Mouse (Mus musculus) spleen, adult 18-20 months (tissue): Measurements from ENCODE around the gene Gm49601.

Experiments
- DNase-seq, 2 experiments: peaks; one replicate each; pipeline ENCODE4 v3.0.0; 2022; ENCODE audit warnings: mixed read lengths in 2 of 2

Gene Gm49601

DNA sequence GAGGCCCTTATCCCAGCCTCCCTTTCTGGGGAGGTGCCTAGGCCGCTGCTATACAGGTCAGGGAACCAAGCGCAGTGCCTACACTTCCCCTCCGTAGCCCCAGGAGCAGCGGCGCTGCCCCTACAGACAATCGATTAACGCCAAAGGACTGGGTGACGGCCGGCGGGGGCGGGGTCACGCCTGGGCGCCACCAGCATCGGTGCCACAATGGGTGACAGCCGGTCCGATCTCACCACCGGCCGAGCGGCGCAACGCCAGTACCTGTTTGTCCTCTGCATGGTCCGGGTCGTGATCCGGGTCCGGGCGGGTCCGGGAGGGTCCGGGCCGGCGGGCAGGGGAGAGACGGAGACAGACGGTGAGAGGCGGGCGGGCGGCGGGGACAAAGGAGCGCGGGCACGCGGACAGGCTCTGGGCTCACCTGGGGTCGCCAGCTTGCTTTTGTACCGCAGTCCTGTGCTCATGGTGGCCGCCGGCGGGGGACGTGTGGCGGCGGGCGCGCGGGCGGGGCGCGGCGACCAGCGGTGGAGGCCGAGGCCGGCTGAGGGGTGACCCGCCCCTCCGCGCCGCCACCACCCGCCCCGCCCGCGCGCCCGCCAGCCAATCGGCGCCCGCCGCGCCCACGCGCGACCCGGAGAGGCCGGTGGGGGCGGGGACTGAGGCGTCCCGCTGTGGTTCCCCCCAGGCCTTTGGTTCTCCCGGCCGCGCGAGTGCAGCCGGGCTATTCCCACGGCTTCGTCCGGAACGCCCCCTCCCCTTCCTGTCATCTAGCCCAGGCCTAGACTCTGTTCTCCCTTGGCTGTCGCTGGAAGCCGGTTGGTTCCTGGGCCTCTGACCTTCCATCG, 3.4 kb upstream of the Gm49601 start, which contains the start of gene Sept5:
Gene Sept5 (minus strand): TSS at position 565 of the 842 bp plus-strand sequence.
- peak in 1 of 2 experiments; percentile 41 for DNase-seq

DNA sequence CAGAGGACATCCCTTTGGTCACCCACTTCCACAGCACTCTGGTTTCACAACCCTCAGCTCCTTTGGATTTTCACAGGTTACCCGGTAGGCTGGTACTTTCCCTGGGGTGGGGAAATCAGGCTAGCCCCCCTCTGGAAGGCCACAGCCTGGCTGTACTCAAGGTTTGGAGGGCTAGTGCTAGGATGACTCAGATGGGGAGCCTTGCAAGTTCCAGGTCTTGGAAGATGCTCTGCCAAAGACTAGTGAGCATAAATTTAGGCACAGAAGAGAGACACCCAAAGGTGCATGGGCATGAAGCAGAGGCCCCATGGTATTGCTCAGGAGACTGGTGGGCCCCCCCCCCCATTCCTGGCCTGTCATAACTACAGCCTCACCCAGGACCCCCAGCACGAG, 2.7 kb upstream of the Gm49601 start:
- DNase-seq, result no peak

- no peak for DNase-seq
Measured at GRCm38 (mm10) chr16:18628206-18628947, 2.1 kb upstream of the Gm49601 start.

- no peak for DNase-seq
Measured at GRCm38 (mm10) chr16:18627163-18627562, 936 bp upstream of the Gm49601 start.

- DNase-seq, result no peak
Measured at GRCm38 (mm10) chr16:18625791-18626311, 376 bp downstream of the Gm49601 start.

GRCm38 (mm10) chr16:18625097-18625496, 1.1 kb downstream of the Gm49601 start:
- no peak for DNase-seq

- DNase-seq, result no peak
Measured at GRCm38 (mm10) chr16:18624641-18625040, 1.6 kb downstream of the Gm49601 start.

GRCm38 (mm10) chr16:18623751-18624540, 2.3 kb downstream of the Gm49601 start:
- DNase-seq, result no peak

DNA sequence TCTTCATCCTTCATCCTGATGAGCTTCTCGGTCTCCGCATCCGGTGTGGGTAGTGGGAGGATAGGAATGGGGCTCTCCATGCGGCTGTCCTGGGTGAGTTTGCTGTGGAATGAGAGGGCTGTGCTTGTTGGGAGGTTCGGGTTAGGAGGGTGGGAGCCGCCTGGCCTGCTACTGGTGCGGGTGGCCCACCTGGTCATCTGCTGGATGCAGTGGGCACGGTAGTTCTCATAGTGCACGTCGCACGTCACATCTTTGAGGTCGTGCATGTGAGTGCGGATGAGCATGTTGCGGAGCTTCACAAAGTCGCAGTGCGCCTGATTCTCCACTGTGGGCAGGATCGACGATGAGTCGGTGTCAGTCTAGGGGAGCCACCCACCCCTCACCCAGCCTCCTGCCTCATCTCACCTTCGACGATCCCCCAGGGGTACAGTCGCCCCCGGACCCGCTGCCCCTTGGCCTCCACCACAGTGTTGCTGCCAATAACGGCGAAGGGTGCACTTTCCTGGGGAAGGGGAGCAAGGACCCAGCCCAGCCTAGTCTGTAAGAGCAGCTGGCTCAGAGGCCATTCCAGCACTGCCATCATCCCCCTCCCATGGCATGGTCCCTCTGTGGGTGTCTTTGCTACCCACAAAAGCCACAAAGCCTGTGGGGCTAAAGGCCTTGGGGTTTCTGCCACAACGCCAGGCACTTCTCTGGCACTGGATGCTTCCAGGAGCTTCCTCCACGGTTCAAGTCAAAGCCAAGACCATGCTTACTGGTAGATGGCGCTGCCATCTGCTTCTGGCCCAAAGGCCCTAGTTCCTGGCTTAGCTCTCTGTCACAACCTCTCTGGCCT, 3.1 kb downstream of the Gm49601 start:
- DNase-seq, result no peak

DNA sequence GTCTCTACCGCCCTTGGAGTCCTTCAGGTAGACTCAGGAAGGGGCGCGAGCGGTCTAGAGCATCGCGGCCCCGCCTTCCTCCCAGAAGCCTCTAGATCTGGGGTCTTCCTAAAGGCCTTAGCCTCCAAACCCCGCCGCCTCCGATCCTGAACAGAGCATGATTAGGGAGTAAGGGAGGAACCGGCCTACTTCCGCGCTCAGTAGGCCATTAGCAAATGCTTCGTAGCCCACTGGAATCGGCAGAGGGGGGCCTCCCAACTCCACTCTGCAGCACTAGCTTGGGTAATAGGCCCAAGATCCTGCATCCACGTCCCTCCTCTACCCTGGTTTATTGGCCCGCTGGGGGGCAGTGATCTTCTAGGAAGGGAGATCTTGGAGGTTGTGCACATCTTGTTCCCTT, 4.2 kb downstream of the Gm49601 start, which contains the start of gene Gp1bb:
Gene Gp1bb (minus strand): TSS at position 385 of the 400 bp plus-strand sequence.
- no peak for DNase-seq

DNA sequence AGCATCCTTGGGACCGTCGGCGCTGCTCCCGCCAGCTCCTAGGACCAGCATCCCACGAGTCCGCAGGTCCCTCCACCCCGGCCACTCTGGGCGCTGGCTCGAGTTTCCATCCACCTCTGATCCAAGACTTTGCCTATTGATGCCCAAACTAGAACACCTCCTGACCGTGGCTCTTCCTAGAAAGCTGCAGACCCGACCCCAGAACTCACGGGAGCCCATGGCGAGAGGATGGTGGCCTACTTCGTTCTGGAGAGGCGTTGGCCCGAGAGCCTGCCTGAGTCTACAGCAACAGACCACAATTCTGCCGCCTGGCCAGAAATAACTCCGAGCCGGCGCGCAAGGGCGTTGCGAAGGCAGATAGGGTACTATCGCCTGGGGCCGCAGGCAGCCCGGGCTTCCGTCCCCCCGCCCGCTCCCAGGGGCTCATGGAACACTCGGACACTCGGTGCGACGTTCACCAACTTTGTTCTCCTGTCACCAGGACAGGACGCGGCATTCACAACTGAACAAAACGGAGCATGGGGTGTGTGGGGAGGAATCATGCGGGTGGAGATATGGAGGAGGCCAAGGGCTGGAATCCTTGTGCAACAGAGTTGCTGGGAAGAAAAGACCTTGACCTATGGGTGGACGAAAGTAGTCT, 4.7 kb downstream of the Gm49601 start:
- DNase-seq, result no peak

DNA sequence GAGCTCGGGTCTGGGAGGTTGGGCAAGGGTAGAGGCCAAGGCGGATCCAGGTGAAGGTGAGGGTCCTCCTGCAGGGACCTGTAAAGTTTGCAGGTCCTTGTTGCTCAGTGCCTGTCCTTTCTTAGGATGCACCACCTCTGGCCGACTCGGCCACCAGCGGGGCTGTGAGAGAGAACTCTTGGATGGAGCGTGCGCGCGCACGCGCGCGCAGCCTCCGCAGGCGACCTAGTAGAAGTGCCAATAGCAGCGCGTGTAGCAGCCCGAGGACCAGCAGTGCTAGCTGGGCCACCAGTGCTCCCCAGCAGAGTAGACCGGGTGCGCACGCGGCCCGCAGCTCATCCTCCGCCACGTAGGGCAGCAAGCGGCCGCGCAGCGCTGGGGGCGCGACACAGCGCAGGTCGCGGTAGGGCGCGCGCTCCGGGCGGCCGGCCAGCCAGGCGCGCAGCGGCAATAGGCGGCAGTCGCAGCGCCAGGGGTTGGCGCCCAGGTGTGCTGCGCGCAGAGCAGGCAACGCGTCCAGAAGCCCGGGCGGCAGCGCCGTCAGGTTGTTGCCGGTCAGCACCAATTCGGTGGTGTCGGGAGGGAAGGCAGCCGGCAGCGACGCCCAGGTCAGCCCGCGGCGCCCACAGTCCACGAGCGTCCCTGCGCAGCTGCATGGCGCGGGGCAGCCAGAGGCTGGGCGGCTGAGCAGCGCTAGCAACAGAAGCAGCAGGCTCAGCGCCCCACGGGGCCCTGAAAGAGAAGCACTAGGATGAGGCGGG, 5.4 kb downstream of the Gm49601 start:
- no peak for DNase-seq

- DNase-seq, result no peak
Measured at GRCm38 (mm10) chr16:18620201-18620600, 6.0 kb downstream of the Gm49601 start.

DNA sequence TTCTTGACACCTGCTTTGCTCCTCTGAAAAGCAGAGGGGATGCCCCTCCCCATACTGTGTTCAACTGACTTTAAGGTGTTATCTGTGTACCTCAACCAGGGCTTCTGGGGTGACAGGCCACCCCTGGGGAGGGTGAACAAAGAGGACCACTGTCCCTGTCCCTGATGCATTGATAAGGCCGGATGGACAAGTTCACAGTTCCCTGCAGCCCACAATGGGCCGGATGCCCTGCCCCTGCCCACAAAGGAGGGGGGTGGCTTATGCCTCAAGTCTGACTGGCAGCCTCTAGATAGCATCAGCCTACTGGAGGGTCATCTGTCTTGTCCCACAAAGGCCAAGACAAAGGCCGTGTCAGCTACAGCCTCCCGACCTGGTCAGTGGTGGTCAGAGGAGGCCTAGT, 7.1 kb downstream of the Gm49601 start:
- DNase-seq, result no peak

GRCm38 (mm10) chr16:18618297-18618696, 7.9 kb downstream of the Gm49601 start:
- DNase-seq, result no peak

DNA sequence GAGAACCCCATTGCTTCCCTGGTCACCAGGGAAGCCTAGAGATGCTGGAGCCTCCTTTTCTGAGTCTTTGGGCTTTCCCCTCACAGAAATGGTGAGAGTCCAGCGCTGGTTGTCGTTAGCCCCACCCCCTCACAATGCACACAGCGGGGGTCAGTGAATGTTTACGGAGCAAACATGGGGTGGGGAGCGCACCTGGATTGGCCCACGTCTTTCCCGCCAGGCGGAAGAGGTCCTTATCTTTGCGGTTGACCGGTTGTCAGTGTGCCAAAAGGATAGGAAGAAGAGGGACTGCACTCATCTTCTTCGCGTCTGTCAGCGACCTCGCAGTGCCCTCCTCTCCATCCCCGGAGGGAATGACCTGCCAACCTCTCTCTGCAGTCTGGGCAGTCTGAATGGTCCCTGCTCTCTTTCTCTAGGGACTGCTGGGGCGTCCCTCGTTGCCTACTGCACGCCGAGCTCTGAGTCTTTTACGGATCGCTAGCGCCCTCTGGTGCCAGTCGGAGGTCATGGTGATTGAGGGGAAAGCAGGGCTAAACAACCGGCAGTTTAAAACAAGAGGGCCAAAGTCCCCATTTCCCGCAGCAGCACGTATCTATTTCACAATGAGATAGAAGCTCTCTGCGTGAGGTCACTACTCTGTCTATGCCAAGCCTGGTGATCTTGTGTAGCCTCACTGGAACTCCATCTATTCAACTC, 8.7 kb downstream of the Gm49601 start:
- DNase-seq, result peak; percentile 58 to 83

DNA sequence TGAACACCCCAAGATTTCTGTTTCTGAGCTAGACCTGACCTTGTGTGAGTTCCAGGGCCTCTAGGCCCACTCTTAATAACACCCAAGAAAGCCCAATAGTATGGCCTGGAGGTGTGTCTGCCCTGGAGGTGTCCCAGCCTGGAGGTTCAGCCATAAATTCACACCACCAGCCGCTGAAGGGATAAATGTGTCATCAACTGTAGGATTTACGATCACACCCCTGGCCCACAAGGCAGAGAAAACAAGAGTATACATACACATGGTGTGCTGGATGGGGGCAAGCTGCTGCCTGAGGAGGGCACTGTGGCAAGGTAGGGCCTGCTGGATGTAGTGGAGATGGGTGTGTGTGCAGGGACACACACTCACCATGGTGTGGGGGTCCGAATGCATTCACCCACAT, 12.9 kb downstream of the Gm49601 start:
- no peak for DNase-seq

- no peak for DNase-seq
Measured at GRCm38 (mm10) chr16:18611752-18612151, 14.5 kb downstream of the Gm49601 start.

DNA sequence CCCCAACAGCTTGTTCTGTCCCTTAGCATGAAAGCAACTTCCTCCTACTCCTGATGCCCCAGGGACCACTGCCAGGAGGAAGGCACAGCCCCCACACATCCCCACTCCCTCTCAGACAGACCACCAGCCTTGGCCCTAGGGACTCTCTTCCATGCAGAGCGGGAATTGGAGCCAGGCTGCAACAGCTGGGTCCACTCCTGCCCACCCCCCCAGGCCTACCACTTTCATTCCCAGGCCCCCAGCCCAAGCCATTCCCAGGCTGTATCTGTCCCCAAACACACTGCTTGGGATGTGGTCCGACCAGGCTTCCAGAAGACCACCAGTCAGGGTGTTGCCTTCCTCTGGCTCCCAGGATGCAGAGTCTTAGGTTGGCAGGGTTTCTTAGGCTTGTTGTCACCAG, 17.1 kb downstream of the Gm49601 start:
- DNase-seq, result no peak

DNA sequence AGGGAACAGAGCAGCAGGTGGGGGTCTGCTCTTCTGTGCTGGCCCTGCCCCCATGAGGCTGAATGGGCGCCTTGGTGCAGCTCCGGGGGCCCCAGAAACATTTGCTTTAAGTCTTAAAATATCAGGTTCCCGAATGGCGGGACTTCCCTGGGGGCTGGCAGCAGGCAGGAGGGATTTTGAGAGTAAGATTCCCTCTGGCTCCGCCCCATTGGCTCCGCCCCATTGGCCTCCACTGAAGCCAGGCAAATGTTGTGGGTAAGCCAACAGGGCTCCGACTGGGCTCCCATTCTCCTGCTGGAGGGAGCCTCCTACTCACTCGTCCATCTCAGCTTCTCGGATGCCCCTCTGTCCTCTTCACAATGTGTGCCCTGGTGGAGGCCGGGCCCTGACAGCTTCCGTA, 18.0 kb downstream of the Gm49601 start:
- no peak for DNase-seq
